Mouse (Mus musculus): Measurements from ENCODE around the gene Cfap161.

- TF ChIP-seq MAX (IDR thresholded peaks at IDR 0.05; ENCODE audit: low read depth) (no peak), POLR2A (IDR thresholded peaks at IDR 0.05; ENCODE audit: insufficient read length, low read depth) (no peak), E2F4 (IDR thresholded peaks at IDR 0.05; ENCODE audit: insufficient read depth) (no peak), USF1 (IDR thresholded peaks at IDR 0.05; ENCODE audit: low read depth) (no peak), SRF (IDR thresholded peaks at IDR 0.05; ENCODE audit: control insufficient read depth, insufficient read length, low read depth) (no peak), REST (IDR thresholded peaks at IDR 0.05; ENCODE audit: insufficient read depth, insufficient read length) (no peak), TCF3 (IDR thresholded peaks at IDR 0.05; ENCODE audit: insufficient read length, low read depth) (no peak), CEBPB (IDR thresholded peaks at IDR 0.05; ENCODE audit: insufficient read depth, poor library complexity, severe bottlenecking) (no peak), TCF12 (IDR thresholded peaks at IDR 0.05; ENCODE audit: insufficient read depth, poor library complexity, severe bottlenecking) (no peak), POLR2AphosphoS2 (IDR thresholded peaks at IDR 0.05; ENCODE audit: insufficient read length, low read depth) (no peak), MYOG (IDR thresholded peaks at IDR 0.05; ENCODE audit: control insufficient read depth in 1 of 3, insufficient read depth in 1 of 3, insufficient read length in 2 of 3, low read depth in 2 of 3) (no peak)
These were observed 18.3 kb upstream of the Cfap161 start for GRCm38 (mm10) chr7:83813016-83813415.

All from myocyte (in vitro differentiated cells).